Mouse (Mus musculus): ENCODE data around the gene Klrb1f.

GRCm38 (mm10) chr6:129030964-129031363 lies 14.7 kb upstream of the Klrb1f start:
- TF ChIP-seq CTCF (IDR thresholded peaks at IDR 0.05), result no peak
- no peak for TF ChIP-seq EP300 (IDR thresholded peaks at IDR 0.05; ENCODE audit: insufficient read depth, low read depth, low read length)
